Mouse (Mus musculus) natural killer cell, adult 2 months (primary cell): ENCODE results near the gene Tln1.
A peak's percentile ranks its signal among the peaks of the same experiment; 100 is the strongest.
"Not testable (repeated sequence)": the region's sequence is repeated elsewhere in the genome, so short reads cannot be mapped to it uniquely, and the experiment has no call there.

ENCODE experiments used
- DNase-seq, 2 experiments: peaks; one replicate each; pipeline ENCODE4 v3.0.0; 2022; ENCODE audit warnings: low spot score in 2 of 2

Tln1 gene

GRCm38 (mm10) chr4:43506074-43506473 lies 56.4 kb downstream of the Tln1 start:
- DNase-seq: no peak

GRCm38 (mm10) chr4:43504269-43504668 lies 58.2 kb downstream of the Tln1 start:
- DNase-seq: no peak

GRCm38 (mm10) chr4:43503506-43503905 lies 59.0 kb downstream of the Tln1 start:
- DNase-seq: no peak

- DNase-seq: no peak
These were observed 59.5 kb downstream of the Tln1 start for GRCm38 (mm10) chr4:43503041-43503440.

- peak in 1 of 2 experiments; percentile 34 for DNase-seq
These were observed 62.8 kb downstream of the Tln1 start, which contains the start of gene Arhgef39 for GRCm38 (mm10) chr4:43499407-43500333. Gene Arhgef39, minus strand, starts transcription at chr4:43499695.

GRCm38 (mm10) chr4:43498983-43499382 lies 63.5 kb downstream of the Tln1 start:
- DNase-seq: no peak

GRCm38 (mm10) chr4:43497946-43498345 lies 64.5 kb downstream of the Tln1 start:
- no peak for DNase-seq

- DNase-seq: no peak
These were observed 65.1 kb downstream of the Tln1 start for GRCm38 (mm10) chr4:43497405-43497804.

- DNase-seq: no peak
These were observed 65.9 kb downstream of the Tln1 start for GRCm38 (mm10) chr4:43496587-43496986.

- DNase-seq: no peak
These were observed 68.6 kb downstream of the Tln1 start for GRCm38 (mm10) chr4:43493846-43494240.

- peak; percentile 97 to 98 for DNase-seq
These were observed 69.2 kb downstream of the Tln1 start for GRCm38 (mm10) chr4:43493186-43493845.

GRCm38 (mm10) chr4:43492821-43493185 lies 69.7 kb downstream of the Tln1 start, which contains the start of gene Ccdc107:
Gene Ccdc107, plus strand, starts transcription at chr4:43492900.
- DNase-seq: peak; percentile 94 to 96

- DNase-seq: peak in 1 of 2 experiments; percentile 41
These were observed 70.2 kb downstream of the Tln1 start for GRCm38 (mm10) chr4:43492101-43492820.

- DNase-seq: no peak
These were observed 71.7 kb downstream of the Tln1 start for GRCm38 (mm10) chr4:43490801-43491200.

- DNase-seq: no peak
These were observed 72.9 kb downstream of the Tln1 start for GRCm38 (mm10) chr4:43489611-43490010.

- DNase-seq: not testable (repeated sequence)
These were observed 76.8 kb downstream of the Tln1 start for GRCm38 (mm10) chr4:43485666-43486065.

GRCm38 (mm10) chr4:43483535-43484091 lies 78.9 kb downstream of the Tln1 start, which contains the start of gene Sit1:
Gene Sit1, minus strand, starts transcription at chr4:43483734.
- DNase-seq: no peak

- DNase-seq: no peak
These were observed 79.9 kb downstream of the Tln1 start for GRCm38 (mm10) chr4:43482591-43482990.

- no peak for DNase-seq
These were observed 80.5 kb downstream of the Tln1 start for GRCm38 (mm10) chr4:43481894-43482456.
